ENCODE assay signal across 7 mouse cellular contexts in the genomic region with DNA sequence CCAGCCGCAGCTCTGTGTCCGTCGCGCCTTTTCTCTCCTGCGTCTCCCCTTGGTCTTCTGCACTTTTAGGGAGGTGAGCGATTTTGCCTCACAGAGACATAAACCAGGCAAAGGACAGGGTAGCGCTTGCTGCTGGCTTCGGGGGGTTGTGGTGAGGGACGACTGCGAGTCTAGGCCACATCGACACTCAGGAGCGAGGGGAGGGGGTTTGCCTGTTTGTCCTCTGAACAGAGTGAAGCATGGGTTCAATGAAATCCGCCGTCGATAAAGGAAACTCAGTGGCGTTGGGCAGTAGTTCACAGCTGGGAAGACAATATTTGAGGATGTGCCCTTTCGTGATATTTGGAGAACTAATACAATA. TPM values are rescaled to one million over a fixed set of nuclear protein-coding genes. Genes with fewer than 3 reads are reported as not detected.
A peak's percentile ranks its signal among the peaks of the same experiment; 100 is the strongest.
DNase-seq lines count a peak whose midpoint lies in the region; ATAC-seq and TF ChIP-seq lines count a peak whose summit lies in the region.

A gene (minus strand): TSS at position 52 of the 361 bp plus-strand sequence.

- WGBS in forebrain, embryonic 11.5 days = 1% methylated on average over 17 of the region's 17 CpGs
- 0% methylated on average over 17 of the region's 17 CpGs for WGBS in limb, embryonic 14.5 days
- WGBS in stomach, embryonic 14.5 days = under 1% methylated on average over 17 of the region's 17 CpGs

- H3K9ac ChIP-seq in forebrain, embryonic 11.5 days (ENCODE audit: low read length) = peak within 1 kb of the TSS; percentile 96
- H3K9ac ChIP-seq in limb, embryonic 14.5 days (ENCODE audit: low read depth, low read length, severe bottlenecking) = peak within 1 kb of the TSS; percentile 94
- peak within 1 kb of the TSS; percentile 89 for H3K9ac ChIP-seq in stomach, embryonic 14.5 days (replicated peaks; ENCODE audit: low read depth, low read length)

- H3K9me3 ChIP-seq in E14TG2a.4 (ENCODE audit: low read length) = no peaks in the 10 kb centered on the region
- no peaks in the 10 kb centered on the region for H3K9me3 ChIP-seq in forebrain, embryonic 11.5 days (ENCODE audit: control insufficient read depth, low read length)
- no peaks in the 10 kb centered on the region for H3K9me3 ChIP-seq in limb, embryonic 14.5 days (ENCODE audit: control insufficient read depth, low read length)
- no peaks in the 10 kb centered on the region for H3K9me3 ChIP-seq in stomach, embryonic 14.5 days (ENCODE audit: control insufficient read depth, low read depth, low read length)

- H3K27me3 ChIP-seq in C2C12 (ENCODE audit: control insufficient read depth, insufficient read depth, insufficient read length) (no peaks in the 10 kb centered on the region), E14TG2a.4 (ENCODE audit: insufficient read depth, low read length) (no peaks in the 10 kb centered on the region)
- no peaks in the 10 kb centered on the region for H3K27me3 ChIP-seq in forebrain, embryonic 11.5 days (ENCODE audit: control insufficient read depth, insufficient read depth, low read length)
- H3K27me3 ChIP-seq in limb, embryonic 14.5 days (ENCODE audit: control insufficient read depth, insufficient read depth, low read length) = no peaks in the 10 kb centered on the region
- no peaks in the 10 kb centered on the region for H3K27me3 ChIP-seq in stomach, embryonic 14.5 days (ENCODE audit: control insufficient read depth, insufficient read depth, low read length)

- peak within 1 kb of the TSS; percentile 90 for H3ac ChIP-seq in C2C12 (ENCODE audit: control insufficient read depth, insufficient read length, low read depth)

- H3K4me2 ChIP-seq in forebrain, embryonic 11.5 days (ENCODE audit: low read depth, low read length, severe bottlenecking) = peak within 1 kb of the TSS; percentile 75
- peak within 1 kb of the TSS; percentile 59 for H3K4me2 ChIP-seq in limb, embryonic 14.5 days (replicated peaks; ENCODE audit: low read depth, low read length, severe bottlenecking)
- peak within 1 kb of the TSS; percentile 76 for H3K4me2 ChIP-seq in stomach, embryonic 14.5 days (replicated peaks; ENCODE audit: low read depth, low read length)

- H3K36me3 ChIP-seq in C2C12 (ENCODE audit: control insufficient read depth, insufficient read depth) (peaks cover 32% of the 10 kb centered on the region), E14TG2a.4 (ENCODE audit: insufficient read depth, low read length) (peaks cover 45% of the 10 kb centered on the region)
- peaks cover 3% of the 10 kb centered on the region; the same call in 1 of the 2 replicates for H3K36me3 ChIP-seq in forebrain, embryonic 11.5 days (ENCODE audit: control insufficient read depth, insufficient read depth, low read length)
- H3K36me3 ChIP-seq in limb, embryonic 14.5 days (ENCODE audit: control insufficient read depth, insufficient read depth, low read length) = peaks cover 30% of the 10 kb centered on the region
- peaks cover 10% of the 10 kb centered on the region for H3K36me3 ChIP-seq in stomach, embryonic 14.5 days (ENCODE audit: control insufficient read depth, insufficient read depth, low read length)

- no peak for ATAC-seq in forebrain, embryonic 11.5 days (replicated peaks; ENCODE audit: low FRiP score)
- ATAC-seq in hematopoietic stem cell, adult 5-6 weeks (replicated peaks in 1 of 2; ENCODE audit: insufficient read depth in 1 of 2, low FRiP score in 2 of 2, low TSS enrichment in 1 of 2, low read depth in 1 of 2, poor library complexity in 2 of 2, severe bottlenecking in 2 of 2) = 0 out of 4 replicates have a peak, but pooled peaks of 1 of the 2 experiments have one; percentile 16
- ATAC-seq in limb, embryonic 14.5 days (ENCODE audit: low FRiP score, low read depth) = 0 out of 2 replicates have a peak, but pooled peaks have one; percentile 3
- ATAC-seq in stomach, embryonic 14.5 days (ENCODE audit: insufficient number of reproducible peaks, insufficient read depth, low FRiP score, low read depth) = no peak

- H3K4me3 ChIP-seq in C2C12 (ENCODE audit: insufficient read depth, poor library complexity, severe bottlenecking) = peak within 1 kb of the TSS; percentile 83
- H3K4me3 ChIP-seq in E14TG2a.4 (replicated peaks; ENCODE audit: low read length) = peak within 1 kb of the TSS; percentile 97
- H3K4me3 ChIP-seq in forebrain, embryonic 11.5 days (ENCODE audit: low read depth, low read length) = peak within 1 kb of the TSS; percentile 87
- peak within 1 kb of the TSS; percentile 87 for H3K4me3 ChIP-seq in limb, embryonic 14.5 days (replicated peaks; ENCODE audit: low read length)
- peak within 1 kb of the TSS; percentile 87 for H3K4me3 ChIP-seq in stomach, embryonic 14.5 days (ENCODE audit: low read depth, low read length)

- H3K79me2 ChIP-seq in C2C12 (ENCODE audit: control insufficient read depth, insufficient read depth) = peaks cover 44% of the 10 kb centered on the region

- H3K79me3 ChIP-seq in C2C12 (ENCODE audit: low read depth) = peaks cover 31% of the 10 kb centered on the region

- TF ChIP-seq CTCF in C2C12 (IDR thresholded peaks at IDR 0.05; ENCODE audit: control insufficient read depth, insufficient read depth, insufficient read length) = no peak
- no peak for TF ChIP-seq CTCF in E14TG2a.4 (conservative IDR thresholded peaks at IDR 0.05; ENCODE audit: low read length)

- no peak for TF ChIP-seq POLR2A in limb, embryonic 14.5 days (IDR thresholded peaks at IDR 0.05; ENCODE audit: borderline replicate concordance, extremely low read depth, insufficient read depth, insufficient read length)

- H3K27ac ChIP-seq in forebrain, embryonic 11.5 days (ENCODE audit: low read depth, low read length) = peak within 1 kb of the TSS; percentile 92
- H3K27ac ChIP-seq in limb, embryonic 14.5 days (replicated peaks; ENCODE audit: low read depth, low read length) = peak within 1 kb of the TSS; percentile 94
- H3K27ac ChIP-seq in stomach, embryonic 14.5 days (ENCODE audit: low read length) = peak within 1 kb of the TSS; percentile 97

- no peak for DNase-seq in forebrain, embryonic 11.5 days (ENCODE audit: low spot score)
- DNase-seq in limb, embryonic 14.5 days (ENCODE audit: low spot score) = no peak
- DNase-seq in urinary bladder, postnatal 14 days (ENCODE audit: low spot score) = no peak

- H3K4me1 ChIP-seq in E14TG2a.4 (replicated peaks; ENCODE audit: low read depth, low read length) = peaks cover 51% of the 10 kb centered on the region
- peaks cover 6% of the 10 kb centered on the region; the same call in 1 of the 2 replicates for H3K4me1 ChIP-seq in forebrain, embryonic 11.5 days (replicated peaks; ENCODE audit: control insufficient read depth, insufficient read depth, low read length)
- 0 out of 2 replicates have a peak, but pooled peaks cover 8% of the 10 kb centered on the region for H3K4me1 ChIP-seq in limb, embryonic 14.5 days (ENCODE audit: control insufficient read depth, insufficient read depth, low read length)
- peaks cover 12% of the 10 kb centered on the region for H3K4me1 ChIP-seq in stomach, embryonic 14.5 days (ENCODE audit: control insufficient read depth, insufficient read depth, low read length)

TF ChIP-seq in C2C12, 6 proteins besides CTCF, POLR2A, EP300 and RAD21:
- TF ChIP-seq FOSL1 (IDR thresholded peaks at IDR 0.05; ENCODE audit: insufficient read depth, low read length, poor library complexity, severe bottlenecking) (no peak), MYOD1 (IDR thresholded peaks at IDR 0.05; ENCODE audit: control insufficient read depth, insufficient read length, low read depth) (no peak), MAX (IDR thresholded peaks at IDR 0.05) (no peak), MYOG (IDR thresholded peaks at IDR 0.05; ENCODE audit: control insufficient read depth, extremely low read depth, insufficient read length) (no peak), CEBPB (IDR thresholded peaks at IDR 0.05; ENCODE audit: low read depth) (no peak)

RNA-seq across cellular contexts. Expression of the gene that starts here (rescaled TPM):
- 93.2 TPM for polyA plus RNA-seq in C2C12 (2012; fragmentation: generic; extraction: Trizol)
- 186 and 198 TPM in 2 replicates for polyA plus RNA-seq in forebrain, embryonic 11.5 days (2014; fragmentation: Nextera tagmentation; extraction: Ambion mirVana)
- total RNA-seq in hematopoietic stem cell, adult 5-6 weeks (2017) = 63.0 and 78.6 TPM in 2 replicates
- polyA plus RNA-seq in limb, embryonic 14.5 days (2012; rRNA removed) = 121 and 132 TPM in 2 replicates
- polyA plus RNA-seq in limb, embryonic 14.5 days (2014; fragmentation: Nextera tagmentation; extraction: Ambion mirVana) = 120 and 135 TPM in 2 replicates
- 123 and 125 TPM in 2 replicates for polyA plus RNA-seq in stomach, embryonic 14.5 days (2014; fragmentation: Nextera tagmentation; extraction: Ambion mirVana)
